Mouse (Mus musculus): ENCODE data around the gene Ces2h. TPM values are rescaled to one million over a fixed set of nuclear protein-coding genes. Genes with fewer than 3 reads are reported as not detected.

The Ces2h gene
- not detected for total RNA-seq (2023)

DNA sequence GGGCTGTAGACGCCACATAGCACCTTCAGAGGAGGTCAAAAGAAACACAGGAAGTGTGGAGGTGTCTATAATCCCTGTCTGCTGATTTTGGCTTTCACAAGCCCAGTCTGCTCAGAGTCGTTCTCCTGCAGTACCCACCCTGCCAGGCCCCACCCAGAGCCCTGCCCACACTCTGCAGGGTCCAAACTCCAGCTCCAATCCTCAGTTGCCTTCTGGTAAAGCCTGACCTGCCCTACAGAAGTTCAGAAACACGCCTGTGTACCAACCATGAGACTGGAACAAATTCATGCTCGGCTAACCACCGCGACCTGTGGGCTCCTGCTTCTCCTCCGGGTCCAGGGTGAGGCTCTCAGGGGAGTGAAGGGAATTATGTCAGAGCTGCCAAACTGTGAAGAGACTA lies at the start of gene Ces2h:
Gene Ces2h (plus strand): TSS at position 268 of the 400 bp plus-strand sequence.

GRCm38 (mm10) chr8:104961537-104961961 lies 39.1 kb upstream of the Ces2h start, which contains the start of gene Ces2g:
Gene Ces2g, plus strand, starts transcription at chr8:104961718.

DNA sequence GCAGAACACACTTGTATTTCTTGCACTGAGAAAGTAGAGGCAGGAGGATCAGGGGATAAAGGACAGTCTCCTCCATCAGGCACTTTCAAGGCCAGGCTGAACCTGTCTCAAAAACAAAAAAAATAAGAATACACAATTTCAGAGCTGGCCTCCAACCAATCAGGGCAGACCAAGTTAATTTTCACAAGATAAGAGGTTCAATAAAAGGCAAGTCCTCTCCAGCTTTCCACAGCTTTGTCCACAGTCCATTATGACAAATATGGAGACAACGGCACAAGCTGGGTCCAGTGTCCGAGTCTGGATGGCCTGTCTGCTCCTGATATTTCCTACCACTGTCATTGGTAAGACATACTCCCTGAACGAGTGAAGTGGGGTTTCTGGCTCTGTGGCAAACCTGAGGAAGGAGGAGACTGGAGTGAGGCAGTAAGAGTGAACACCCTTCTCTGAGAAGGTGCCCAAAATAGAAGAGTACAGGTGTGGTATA lies 47.8 kb downstream of the Ces2h start, which contains the start of gene Ces3a:
Gene Ces3a (plus strand): TSS at position 231 of the 484 bp plus-strand sequence.

Other genes starting within 250 kb of the Ces2h start
- gene Ces2b, start 169.3 kb upstream of the Ces2h start, total RNA-seq (2023) = not detected
- gene Ces2c, start 153.8 kb upstream of the Ces2h start, total RNA-seq (2023) = not detected
- not detected for gene Ces2e, start 74.6 kb upstream of the Ces2h start, total RNA-seq (2023)
- not detected for gene Ces2f, start 53.5 kb upstream of the Ces2h start, total RNA-seq (2023)
- gene Ces2g, start 39.1 kb upstream of the Ces2h start, total RNA-seq (2023) = not detected
- gene Ces3a, start 47.7 kb downstream of the Ces2h start, total RNA-seq (2023) = not detected
- gene Ces3b, start 82.9 kb downstream of the Ces2h start, total RNA-seq (2023) = not detected
- not detected for gene Ces4a, start 130.9 kb downstream of the Ces2h start, total RNA-seq (2023)
- 10 to 100 TPM; 79.9 to 88.1 TPM for gene Cbfb, start 169.8 kb downstream of the Ces2h start, total RNA-seq (2023)
- 10 to 100 TPM; 44.9 to 46.8 TPM for gene D230025D16Rik, start 224.3 kb downstream of the Ces2h start, total RNA-seq (2023)